Mouse (Mus musculus) hindbrain, embryonic 12.5 days (tissue): ENCODE data around the gene Ank3. TPM values are rescaled to one million over a fixed set of nuclear protein-coding genes. Genes with fewer than 3 reads are reported as not detected.

Source experiments
- ATAC-seq: fragments of 200-750 bp; cut with Nextera tagmentation; 2 replicates; pipeline ENCODE4 v1.8.0; 2017; ENCODE audit warnings: moderate TSS enrichment; ENCODE audit not compliant: low FRiP score
- H3K27ac ChIP-seq: fragments of 300-500 bp; sonication (generic); 2 replicates; pipeline ENCODE4 v1.5.1; 2016; ENCODE audit warnings: mild to moderate bottlenecking
- H3K27me3 ChIP-seq: fragments of 300-500 bp; sonication (generic); 2 replicates; pipeline ENCODE4 v1.6.1; 2016; ENCODE audit warnings: mild to moderate bottlenecking
- H3K36me3 ChIP-seq: fragments of 300-500 bp; sonication (generic); 2 replicates; pipeline ENCODE4 v1.6.1; 2016; ENCODE audit warnings: mild to moderate bottlenecking
- H3K4me1 ChIP-seq: fragments of 300-500 bp; sonication (generic); 2 replicates; pipeline ENCODE4 v1.6.1; 2016
- H3K4me2 ChIP-seq: fragments of 300-500 bp; sonication (generic); replicated peaks from 2 replicates; pipeline ENCODE4 v1.6.1; 2016; ENCODE audit warnings: mild to moderate bottlenecking
- H3K4me3 ChIP-seq: fragments of 300-500 bp; sonication (generic); 2 replicates; pipeline ENCODE4 v1.5.1; 2016; ENCODE audit warnings: mild to moderate bottlenecking
- H3K9ac ChIP-seq: fragments of 300-500 bp; sonication (generic); 2 replicates; pipeline ENCODE4 v1.6.1; 2016; ENCODE audit warnings: mild to moderate bottlenecking, moderate library complexity
- H3K9me3 ChIP-seq: fragments of 300-500 bp; sonication (generic); replicated peaks from 2 replicates; pipeline ENCODE4 v1.6.1; 2016; ENCODE audit warnings: mild to moderate bottlenecking
- WGBS: fragments of 180-500 bp; shearing (Covaris S2); methylation state at CpG from one replicate; pipeline ENCODE4 v1.1.7; 2016; 5-methylcytosine and 5-hydroxymethylcytosine counted together
- polyA plus RNA-seq: library from polyadenylated mRNA; unstranded; fragments of >200 nt; fragmentation: Nextera tagmentation; extraction: Ambion mirVana; gene quantifications from 2 replicates; pipeline ENCODE4 v1.2.1, GENCODE M21; 2016

Gene Ank3
- polyA plus RNA-seq, 1 experiment from 2014 or later, result 91.0 TPM

DNA sequence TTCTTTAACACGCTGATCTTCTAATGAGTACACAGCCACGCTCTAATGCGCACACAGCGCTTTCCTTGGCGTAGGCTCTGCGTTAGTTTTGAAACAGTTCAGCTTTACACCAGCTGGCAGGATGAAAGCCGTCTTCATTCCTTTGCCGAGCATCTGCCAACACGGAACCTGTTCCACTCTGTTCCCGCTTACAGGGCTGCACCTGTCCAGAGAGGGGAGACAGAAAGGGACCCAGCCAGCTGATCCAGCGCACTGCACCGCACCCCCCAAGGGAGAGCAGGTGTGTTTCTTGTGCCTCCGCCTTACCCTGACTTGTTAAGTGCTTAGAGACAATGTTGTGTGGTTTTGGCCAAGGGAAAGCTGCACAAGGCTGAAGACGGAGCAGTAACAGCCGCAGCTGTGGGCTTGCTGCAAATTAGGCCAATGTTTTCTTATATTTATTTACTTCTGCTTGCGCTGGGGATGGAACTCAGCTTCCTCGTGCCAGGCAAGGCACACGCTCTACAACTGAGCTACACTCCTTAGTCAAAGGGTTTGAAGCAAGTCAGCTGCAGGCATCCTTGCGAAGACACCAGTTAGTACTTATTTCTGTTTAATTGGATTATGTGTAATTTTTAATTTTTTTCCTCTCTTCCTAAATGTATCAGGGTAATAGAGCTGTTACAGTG lies 661.6 kb downstream of the Ank3 start:
- Histone ChIP-seq H3K27ac (no peak overlapping the region), H3K9ac (no peak overlapping the region), H3K36me3 (no peaks in the 10 kb centered on the region), H3K4me2 (no peak overlapping the region), H3K4me3 (no peak overlapping the region), H3K4me1 (0 out of 2 replicates have a peak, but pooled peaks cover 3% of the 10 kb centered on the region), H3K27me3 (no peaks in the 10 kb centered on the region), H3K9me3 (no peaks in the 10 kb centered on the region)
- ATAC-seq, result no peak
- WGBS, result 80% methylated on average over 19 of the region's 19 CpGs

GRCm38 (mm10) chr10:70060689-70061081 lies 662.1 kb downstream of the Ank3 start:
- H3K9me3 ChIP-seq, result no peaks in the 10 kb centered on the region
- ATAC-seq, result no peak
- H3K36me3 ChIP-seq, result no peaks in the 10 kb centered on the region
- H3K4me1 ChIP-seq, result 0 out of 2 replicates have a peak, but pooled peaks cover 3% of the 10 kb centered on the region
- 43% methylated on average over 10 of the region's 10 CpGs for WGBS
- H3K4me2 ChIP-seq, result no peak overlapping the region
- H3K9ac ChIP-seq, result no peak overlapping the region
- H3K27me3 ChIP-seq, result no peaks in the 10 kb centered on the region
- H3K4me3 ChIP-seq, result no peak overlapping the region
- no peak overlapping the region for H3K27ac ChIP-seq

GRCm38 (mm10) chr10:70063881-70064555 lies 665.4 kb downstream of the Ank3 start:
- Histone ChIP-seq H3K4me3 (no peak overlapping the region), H3K9ac (no peak overlapping the region), H3K27ac (no peak overlapping the region), H3K27me3 (no peaks in the 10 kb centered on the region), H3K4me2 (no peak overlapping the region), H3K4me1 (peaks cover 10% of the 10 kb centered on the region), H3K36me3 (no peaks in the 10 kb centered on the region), H3K9me3 (no peaks in the 10 kb centered on the region)
- ATAC-seq, result no peak
- 94% methylated on average over 6 of the region's 6 CpGs for WGBS

GRCm38 (mm10) chr10:70065191-70065590 lies 666.6 kb downstream of the Ank3 start:
- H3K27ac ChIP-seq, result no peak overlapping the region
- peaks cover 10% of the 10 kb centered on the region for H3K4me1 ChIP-seq
- no peaks in the 10 kb centered on the region for H3K9me3 ChIP-seq
- H3K9ac ChIP-seq, result no peak overlapping the region
- WGBS, result 95% methylated on average over 3 of the region's 3 CpGs
- H3K27me3 ChIP-seq, result no peaks in the 10 kb centered on the region
- H3K36me3 ChIP-seq, result no peaks in the 10 kb centered on the region
- H3K4me2 ChIP-seq, result no peak overlapping the region
- no peak for ATAC-seq
- H3K4me3 ChIP-seq, result no peak overlapping the region

DNA sequence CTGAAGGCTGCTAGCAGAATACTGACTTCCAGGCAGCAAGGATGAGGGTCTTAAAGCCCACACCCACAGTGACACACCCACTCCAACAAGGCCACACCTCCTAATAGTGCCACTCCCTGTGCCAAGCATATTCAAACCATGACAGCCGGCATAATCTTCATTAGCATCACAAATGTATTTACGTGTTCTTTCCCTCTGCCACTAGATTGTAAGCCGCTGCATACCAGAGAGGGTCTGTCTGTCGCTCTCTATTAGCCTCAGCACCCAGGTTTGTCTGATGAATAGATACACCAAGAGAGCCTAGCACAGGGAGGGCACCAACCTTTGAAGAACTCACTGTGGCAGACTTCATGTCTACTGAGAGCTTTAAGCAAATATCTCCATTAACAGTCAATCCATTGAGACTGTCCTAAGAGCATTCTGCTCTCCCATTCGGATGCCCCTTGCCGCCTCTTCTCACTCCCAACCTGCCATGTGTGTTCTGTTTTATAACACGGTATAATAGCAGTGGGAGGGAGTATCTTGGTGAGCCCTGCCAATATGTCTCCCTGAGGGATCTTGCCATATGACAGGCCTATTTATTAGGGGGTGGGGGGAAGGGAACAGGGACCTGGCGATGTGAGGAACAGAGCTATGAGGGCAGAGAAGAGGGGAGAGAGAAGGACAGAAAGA lies 668.1 kb downstream of the Ank3 start:
- ATAC-seq, result peak; percentile 69
- Histone ChIP-seq H3K27me3 (no peaks in the 10 kb centered on the region), H3K4me1 (peaks cover 7% of the 10 kb centered on the region), H3K4me3 (no peak overlapping the region), H3K9me3 (peaks cover 4% of the 10 kb centered on the region; the same call in 1 of the 2 replicates), H3K9ac (no peak overlapping the region), H3K4me2 (no peak overlapping the region), H3K27ac (peak overlapping the region; percentile 37; the same call in 1 of the 2 replicates), H3K36me3 (no peaks in the 10 kb centered on the region)
- 41% methylated on average over 8 of the region's 8 CpGs for WGBS

DNA sequence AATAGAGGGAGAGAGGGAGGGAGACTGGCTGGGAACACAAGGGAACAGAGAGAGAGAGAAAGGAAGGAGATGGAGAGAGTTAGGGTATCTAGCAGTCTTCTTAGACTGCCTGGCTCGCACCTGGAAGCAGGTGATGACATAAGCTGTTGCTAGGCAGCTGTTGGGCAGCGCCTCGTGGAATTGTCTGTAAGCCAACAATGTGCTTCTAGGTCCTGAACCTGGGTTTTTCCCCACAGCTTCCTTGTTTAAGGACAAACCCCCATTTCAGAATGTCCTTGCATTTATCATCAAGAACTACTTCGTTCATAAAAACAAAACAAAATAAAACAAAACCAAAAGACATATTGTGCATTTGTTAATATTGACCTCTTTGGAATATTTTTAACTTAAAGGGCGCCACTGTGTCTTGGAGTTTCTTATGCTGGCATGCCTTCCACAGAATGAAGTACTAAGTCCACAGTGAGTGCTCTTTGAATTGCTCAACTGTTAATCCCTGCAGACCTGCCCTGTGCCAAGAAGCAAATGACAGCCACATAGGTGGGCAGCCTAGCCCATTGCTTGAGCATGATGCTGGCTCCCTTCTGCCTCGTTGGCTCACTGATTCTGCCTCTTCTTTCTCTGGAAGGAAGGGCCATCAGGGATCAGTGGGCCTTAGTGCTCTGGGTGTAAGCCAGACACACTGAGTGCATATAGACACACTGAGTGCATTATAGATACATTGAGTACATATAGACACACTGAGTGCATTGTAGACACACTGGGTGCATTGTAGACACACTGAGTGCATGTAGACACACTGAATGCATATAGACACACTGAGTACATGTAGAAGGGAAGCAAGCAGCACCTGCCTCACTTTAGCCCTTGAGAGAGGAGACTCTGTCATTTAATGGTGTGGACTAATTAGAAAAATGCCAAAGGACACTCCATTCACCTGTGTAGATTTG lies 668.9 kb downstream of the Ank3 start:
- Histone ChIP-seq H3K4me2 (no peak overlapping the region), H3K9me3 (peaks cover 4% of the 10 kb centered on the region; the same call in 1 of the 2 replicates), H3K9ac (no peak overlapping the region), H3K27me3 (no peaks in the 10 kb centered on the region), H3K36me3 (no peaks in the 10 kb centered on the region), H3K4me3 (no peak overlapping the region), H3K27ac (0 out of 2 replicates have a peak overlapping the region, but pooled peaks have one; percentile 37), H3K4me1 (peaks cover 7% of the 10 kb centered on the region)
- ATAC-seq, result peak; percentile 35; the same call in 1 of the 2 replicates
- WGBS, result 68% methylated on average over 6 of the region's 6 CpGs

- H3K27me3 ChIP-seq, result no peaks in the 10 kb centered on the region
- ATAC-seq, result no peak
- no peaks in the 10 kb centered on the region for H3K36me3 ChIP-seq
- no peak overlapping the region for H3K4me3 ChIP-seq
- H3K9me3 ChIP-seq, result peaks cover 4% of the 10 kb centered on the region; the same call in 1 of the 2 replicates
- H3K4me2 ChIP-seq, result no peak overlapping the region
- no peak overlapping the region for H3K9ac ChIP-seq
- H3K27ac ChIP-seq, result no peak overlapping the region
- H3K4me1 ChIP-seq, result peaks cover 7% of the 10 kb centered on the region
- 59% methylated on average over 6 of the region's 6 CpGs for WGBS
Observed at GRCm38 (mm10) chr10:70069321-70069720, 670.7 kb downstream of the Ank3 start.

DNA sequence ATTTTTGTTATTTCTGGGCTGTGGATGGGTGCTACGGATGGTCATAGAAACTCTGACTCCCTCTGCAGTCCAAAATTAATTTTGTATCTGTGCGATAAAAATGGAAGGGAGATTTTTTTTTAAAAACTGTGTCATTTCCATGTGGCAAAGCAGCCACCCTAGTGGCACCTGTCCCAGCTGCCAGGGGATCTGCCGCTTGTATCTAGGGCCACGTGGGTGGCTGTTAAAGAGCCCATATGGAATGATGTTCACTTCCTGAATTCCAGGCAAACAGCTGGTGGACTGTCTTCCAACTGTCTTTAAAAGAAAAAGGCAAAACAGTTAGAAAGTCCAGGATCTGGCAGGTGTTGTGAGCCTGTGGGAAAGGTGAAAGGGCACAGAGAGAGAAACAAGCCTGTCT lies 672.8 kb downstream of the Ank3 start:
- H3K27me3 ChIP-seq, result no peaks in the 10 kb centered on the region
- no peaks in the 10 kb centered on the region for H3K36me3 ChIP-seq
- H3K4me2 ChIP-seq, result no peak overlapping the region
- peaks cover 7% of the 10 kb centered on the region for H3K4me1 ChIP-seq
- H3K4me3 ChIP-seq, result no peak overlapping the region
- no peak overlapping the region for H3K9ac ChIP-seq
- H3K27ac ChIP-seq, result no peak overlapping the region
- WGBS, result 87% methylated on average over 4 of the region's 4 CpGs
- H3K9me3 ChIP-seq, result peaks cover 4% of the 10 kb centered on the region; the same call in 1 of the 2 replicates
- no peak for ATAC-seq

Other genes with a start within 250 kb of the Ank3 start
- 23.2 and 23.5 TPM in 2 replicates for gene Rhobtb1, start 247.3 kb upstream of the Ank3 start, polyA plus RNA-seq
- 1.9 TPM in 2 replicates for gene A930033H14Rik, start 185.7 kb upstream of the Ank3 start, polyA plus RNA-seq
- gene Cdk1, start 45.8 kb upstream of the Ank3 start, polyA plus RNA-seq, result 210 and 220 TPM in 2 replicates